Mouse (Mus musculus) E14TG2a.4 (cell line): ENCODE measurements at regions not wholly inside any gene's neighbourhood (a gene's known extent, or its start where the extent isn't known, plus 50 kb on each side); places are given as distances from the start of the nearest gene placed in this dataset.
"Not testable (repeated sequence)": the region's sequence is repeated elsewhere in the genome, so short reads cannot be mapped to it uniquely, and the experiment has no call there.

Source experiments
- H3K27me3 ChIP-seq: 2 replicates; pipeline ENCODE4 v1.6.1; 2014; ENCODE audit warnings: low read length, control low read depth; ENCODE audit not compliant: insufficient read depth
- H3K36me3 ChIP-seq: 2 replicates; pipeline ENCODE4 v1.6.1; 2014; ENCODE audit warnings: low read length, control low read depth; ENCODE audit not compliant: insufficient read depth
- H3K4me1 ChIP-seq: replicated peaks from 2 replicates; pipeline ENCODE4 v1.6.1; 2014; ENCODE audit warnings: low read depth, low read length, control low read depth
- H3K4me3 ChIP-seq: replicated peaks from 2 replicates; pipeline ENCODE4 v1.5.1; 2014; ENCODE audit warnings: mild to moderate bottlenecking, low read length
- H3K9me3 ChIP-seq: 2 replicates; pipeline ENCODE4 v1.6.1; 2014; ENCODE audit warnings: low read length, control low read depth
- CTCF ChIP-seq: conservative IDR thresholded peaks from 2 replicates; pipeline ENCODE4 v1.5.1; 2014; ENCODE audit warnings: low read length
- NANOG ChIP-seq: IDR thresholded peaks from 2 replicates; pipeline ENCODE4 v1.6.1; 2014; ENCODE audit warnings: borderline replicate concordance, low read length, mixed read lengths
- POU5F1 ChIP-seq: IDR thresholded peaks from 2 replicates; pipeline ENCODE4 v1.6.1; 2014; ENCODE audit warnings: low read length, borderline replicate concordance

DNA sequence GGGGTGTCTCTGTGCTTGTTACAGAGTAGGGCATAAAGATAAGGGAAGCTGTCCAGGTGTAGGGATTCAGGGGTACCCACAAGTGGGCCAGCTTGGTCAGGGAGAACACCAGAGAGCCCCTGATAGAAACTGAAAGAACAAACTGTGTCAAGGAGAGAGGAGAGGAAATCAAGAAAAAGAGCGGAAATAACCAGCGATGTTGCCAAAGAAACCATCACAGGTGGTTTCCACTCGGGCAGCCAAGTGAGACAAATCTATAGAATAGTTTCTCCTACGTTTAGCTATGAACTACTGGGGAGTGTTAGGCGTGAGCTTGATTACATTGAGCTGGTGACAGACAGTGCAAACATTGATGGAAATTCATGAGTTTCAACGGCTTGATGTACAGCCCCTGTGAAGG is 138.8 kb downstream of the Glrx3 start:
- Histone ChIP-seq H3K36me3 (no peaks in the 10 kb centered on the region), H3K4me1 (no peaks in the 10 kb centered on the region), H3K4me3 (no peak overlapping the region), H3K27me3 (no peaks in the 10 kb centered on the region), H3K9me3 (peaks cover 19% of the 10 kb centered on the region)
- TF ChIP-seq POU5F1: no peak
- no peak for TF ChIP-seq CTCF
- no peak for TF ChIP-seq NANOG

DNA sequence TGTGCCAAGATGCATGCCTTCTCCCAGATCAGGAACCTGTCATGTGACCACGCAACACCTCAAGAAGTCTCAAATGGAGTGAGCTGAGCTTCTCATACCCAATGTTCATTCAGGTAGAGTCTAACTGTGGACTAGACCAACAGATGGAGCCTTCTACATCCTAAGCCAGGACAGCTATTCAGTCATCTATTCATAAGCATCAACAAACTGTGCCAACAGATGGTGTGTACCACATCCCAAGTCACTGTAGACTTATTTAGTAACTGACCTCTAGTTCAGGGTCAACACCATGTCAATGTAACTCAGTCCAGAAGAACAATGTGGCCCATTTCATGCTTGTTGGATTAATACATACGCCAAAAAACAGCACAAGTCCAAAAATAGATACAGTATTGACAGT is 146.1 kb downstream of the Glrx3 start:
- no peaks in the 10 kb centered on the region for H3K4me1 ChIP-seq
- H3K27me3 ChIP-seq: no peaks in the 10 kb centered on the region
- H3K4me3 ChIP-seq: no peak overlapping the region
- peaks cover 16% of the 10 kb centered on the region for H3K9me3 ChIP-seq
- no peak for TF ChIP-seq POU5F1
- no peak for TF ChIP-seq CTCF
- no peak for TF ChIP-seq NANOG
- H3K36me3 ChIP-seq: no peaks in the 10 kb centered on the region

DNA sequence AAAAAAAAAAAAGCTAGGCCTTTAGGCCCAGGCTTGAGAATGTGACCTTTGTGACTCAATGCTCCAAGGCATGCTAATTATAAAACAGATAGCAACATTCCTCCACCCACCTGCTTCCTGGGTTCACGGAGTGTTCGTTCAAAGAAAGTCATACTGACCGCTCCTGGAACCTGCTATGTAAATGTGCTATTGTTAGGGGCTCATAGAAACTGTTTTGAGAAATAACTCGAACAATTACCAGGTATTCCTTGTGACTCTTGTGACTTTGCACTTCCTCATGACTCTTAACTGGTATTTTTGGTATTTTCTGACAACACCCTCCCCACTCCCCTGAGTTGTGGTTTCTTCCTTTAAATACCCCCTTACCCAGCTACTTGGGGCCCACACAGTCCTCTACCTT is 147.5 kb downstream of the Glrx3 start:
- not testable (repeated sequence) for H3K4me3 ChIP-seq, H3K27me3 ChIP-seq, H3K36me3 ChIP-seq, H3K4me1 ChIP-seq
- peaks cover 16% of the 10 kb centered on the region for H3K9me3 ChIP-seq

DNA sequence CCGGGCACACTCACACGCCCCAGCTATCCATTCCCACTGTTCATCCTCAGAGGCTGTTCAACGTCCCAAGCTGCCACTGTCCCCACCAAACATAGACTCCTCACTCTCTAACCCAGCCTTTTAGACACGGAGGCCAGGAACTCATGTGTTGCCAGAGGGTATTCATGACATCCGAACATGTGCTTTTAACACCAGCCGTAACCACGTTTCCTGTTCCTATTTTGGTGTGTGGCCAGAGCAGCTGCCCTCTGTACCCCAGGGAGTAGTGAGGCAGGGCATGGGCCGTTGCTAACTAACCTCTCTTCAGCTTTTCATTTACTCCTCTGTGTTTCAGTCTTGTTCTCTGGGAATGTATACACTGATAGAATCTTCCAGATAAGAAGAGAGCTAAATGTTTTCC is 156.2 kb downstream of the Glrx3 start:
- Histone ChIP-seq H3K27me3 (no peaks in the 10 kb centered on the region; the same call in 1 of the 2 replicates), H3K4me1 (no peaks in the 10 kb centered on the region), H3K36me3 (no peaks in the 10 kb centered on the region), H3K9me3 (peaks cover 14% of the 10 kb centered on the region), H3K4me3 (no peak overlapping the region)
- TF ChIP-seq CTCF (no peak), POU5F1 (no peak), NANOG (no peak)

DNA sequence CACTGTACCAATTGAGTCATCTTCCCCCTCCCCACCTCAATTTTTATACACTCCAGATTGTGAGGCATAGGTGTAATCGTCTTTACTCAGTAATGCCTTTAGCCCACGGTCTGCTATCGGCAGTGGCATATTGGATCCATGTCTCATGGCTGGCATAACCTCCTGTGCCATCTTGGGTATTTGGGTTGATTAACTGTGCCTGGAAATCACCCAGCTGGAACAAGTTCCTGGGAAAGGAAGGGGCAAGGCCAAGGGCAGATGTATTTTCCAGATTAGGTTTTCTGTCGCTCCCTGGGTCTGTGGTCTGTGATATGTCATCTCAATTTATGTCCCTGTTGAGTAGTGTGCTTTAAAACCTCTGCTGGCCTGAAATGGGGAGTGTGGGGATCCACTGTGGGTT is 158.2 kb downstream of the Glrx3 start:
- Histone ChIP-seq H3K27me3 (no peaks in the 10 kb centered on the region; the same call in 1 of the 2 replicates), H3K4me3 (no peak overlapping the region), H3K36me3 (no peaks in the 10 kb centered on the region), H3K9me3 (peaks cover 14% of the 10 kb centered on the region), H3K4me1 (no peaks in the 10 kb centered on the region)
- TF ChIP-seq NANOG: no peak
- no peak for TF ChIP-seq CTCF

DNA sequence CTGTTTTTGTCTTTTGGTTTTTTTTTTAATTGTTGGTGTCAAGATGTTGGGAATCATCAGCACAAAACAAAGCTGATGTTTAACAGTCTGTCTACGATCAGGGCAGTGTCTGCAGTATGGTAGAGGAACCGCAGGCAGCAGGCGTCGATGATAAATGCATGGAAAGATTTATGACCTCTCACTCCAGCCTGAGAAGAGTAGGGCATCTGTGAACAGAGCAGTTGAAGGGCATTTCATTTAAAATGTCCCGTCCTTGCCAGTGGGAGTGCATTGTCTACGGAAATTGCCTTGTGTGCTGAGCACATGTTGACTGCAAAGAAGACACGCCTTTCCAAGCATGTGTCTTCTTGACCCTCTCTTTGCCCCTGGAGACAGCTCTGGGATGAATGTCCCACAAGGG is 158.7 kb downstream of the Glrx3 start:
- Histone ChIP-seq H3K36me3 (no peaks in the 10 kb centered on the region), H3K4me1 (no peaks in the 10 kb centered on the region), H3K27me3 (no peaks in the 10 kb centered on the region; the same call in 1 of the 2 replicates), H3K4me3 (no peak overlapping the region), H3K9me3 (peaks cover 8% of the 10 kb centered on the region)
- no peak for TF ChIP-seq NANOG
- TF ChIP-seq POU5F1: no peak
- TF ChIP-seq CTCF: no peak

DNA sequence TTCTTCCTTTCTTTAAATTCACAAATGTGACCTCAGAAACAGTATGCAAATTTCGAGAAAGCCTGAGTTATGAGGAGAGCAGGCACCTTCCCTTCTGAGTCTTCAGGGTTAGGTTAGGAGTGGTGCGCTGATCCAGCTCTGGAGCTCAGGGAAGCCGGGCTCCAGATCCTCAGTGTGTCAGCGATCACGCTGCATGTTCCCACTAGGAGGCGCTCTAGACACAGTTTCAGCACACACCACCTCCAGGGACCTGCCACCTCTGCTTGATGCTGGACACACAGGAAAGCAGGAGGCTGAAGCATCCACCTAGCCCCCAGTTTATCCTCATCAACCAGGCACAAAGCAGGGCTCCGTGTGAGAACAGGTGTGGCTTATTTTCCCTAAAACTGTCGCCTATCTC is 165.6 kb downstream of the Glrx3 start:
- H3K27me3 ChIP-seq: no peaks in the 10 kb centered on the region; the same call in 1 of the 2 replicates
- no peaks in the 10 kb centered on the region for H3K36me3 ChIP-seq
- TF ChIP-seq CTCF: peak; percentile 64
- no peak for TF ChIP-seq POU5F1
- TF ChIP-seq NANOG: no peak
- no peak overlapping the region for H3K4me3 ChIP-seq
- no peaks in the 10 kb centered on the region for H3K9me3 ChIP-seq
- no peaks in the 10 kb centered on the region for H3K4me1 ChIP-seq

DNA sequence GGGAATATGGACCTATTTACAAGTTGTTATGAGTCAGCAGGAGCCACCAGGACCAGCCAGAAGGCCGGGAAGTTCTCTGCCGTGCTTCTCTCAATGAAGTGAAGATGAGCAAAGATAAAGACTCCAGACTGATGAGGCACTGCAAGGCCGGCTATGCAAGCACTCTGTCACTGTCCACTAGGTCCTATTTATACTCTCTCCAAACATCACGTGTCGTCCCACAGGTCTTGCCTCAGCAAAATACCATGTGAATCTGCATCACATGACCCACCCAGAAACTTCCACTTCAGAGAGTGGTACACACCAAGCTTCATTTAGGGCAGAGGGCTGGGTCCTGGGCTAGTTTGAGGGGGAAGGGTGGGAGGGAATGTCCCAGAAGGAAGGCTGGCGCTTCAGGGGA is 172.3 kb downstream of the Glrx3 start:
- Histone ChIP-seq H3K4me3 (no peak overlapping the region), H3K4me1 (no peaks in the 10 kb centered on the region), H3K36me3 (no peaks in the 10 kb centered on the region), H3K9me3 (no peaks in the 10 kb centered on the region), H3K27me3 (no peaks in the 10 kb centered on the region)
- TF ChIP-seq CTCF (no peak), NANOG (no peak), POU5F1 (no peak)

DNA sequence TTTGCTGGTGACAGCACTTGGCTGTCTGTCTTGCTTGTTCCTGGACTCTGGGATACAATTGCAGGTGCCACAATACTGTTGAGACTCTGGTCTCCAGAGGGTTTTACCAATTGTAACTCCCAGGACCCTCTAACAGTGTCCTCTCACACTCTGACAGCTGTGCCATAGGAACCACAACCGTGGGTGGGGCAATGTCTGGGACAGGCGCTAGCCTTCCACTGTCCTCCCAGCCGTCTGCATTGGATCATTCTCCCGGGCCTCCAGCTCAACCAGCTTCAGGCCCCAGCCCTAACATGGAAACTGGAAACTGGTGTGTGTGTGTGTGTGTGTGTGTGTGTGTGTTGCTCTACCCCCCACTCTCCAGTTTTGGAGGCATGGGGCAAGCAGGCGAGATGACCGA is 173.9 kb downstream of the Glrx3 start:
- Histone ChIP-seq H3K4me3 (no peak overlapping the region), H3K36me3 (no peaks in the 10 kb centered on the region), H3K9me3 (no peaks in the 10 kb centered on the region), H3K4me1 (no peaks in the 10 kb centered on the region), H3K27me3 (no peaks in the 10 kb centered on the region)
- no peak for TF ChIP-seq NANOG
- TF ChIP-seq POU5F1: no peak
- no peak for TF ChIP-seq CTCF
